Mouse (Mus musculus) ES-Bruce4 (cell line): ENCODE measurements around the gene Dnlz.

ENCODE experiments used
- CTCF ChIP-seq: IDR thresholded peaks from one replicate; pipeline ENCODE4 v1.8.1; 2011; ENCODE audit warnings: low read depth, low read length
- EP300 ChIP-seq: IDR thresholded peaks from 2 replicates; pipeline ENCODE4 v1.6.1; 2011; ENCODE audit warnings: low read depth, low read length; ENCODE audit not compliant: insufficient read depth

DNA sequence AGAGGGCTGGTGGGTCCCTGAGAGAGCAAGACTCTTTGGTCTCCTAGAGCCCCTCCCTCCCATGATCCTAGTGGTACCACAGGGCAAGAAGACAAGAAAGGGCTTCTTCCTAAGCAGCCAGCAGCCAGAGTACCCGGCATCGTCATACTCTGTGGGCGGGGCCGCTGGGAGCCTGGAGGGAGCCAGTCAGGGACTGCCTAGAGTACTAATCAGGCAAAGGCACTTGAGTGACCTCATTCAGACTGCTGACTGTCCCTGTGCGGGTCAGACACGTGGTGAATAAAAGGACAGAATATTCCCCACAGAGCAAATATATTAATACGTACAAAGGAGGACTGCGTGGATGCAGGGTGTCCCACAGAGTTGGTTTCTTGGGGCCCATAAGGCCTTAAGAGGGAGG is 22.5 kb downstream of the Dnlz start:
- no peak for TF ChIP-seq EP300
- TF ChIP-seq CTCF: no peak
